Mouse (Mus musculus) neural tube, embryonic 15.5 days (tissue): ENCODE measurements around the gene Thada. TPM values are rescaled to one million over a fixed set of nuclear protein-coding genes. Genes with fewer than 3 reads are reported as not detected.
A peak's percentile ranks its signal among the peaks of the same experiment; 100 is the strongest.

Source experiments
- ATAC-seq: fragments of 200-750 bp; cut with Nextera tagmentation; 2 replicates; pipeline ENCODE4 v1.8.0; 2017; ENCODE audit warnings: mild to moderate bottlenecking, moderate TSS enrichment, moderate library complexity; ENCODE audit not compliant: low FRiP score
- H3K27ac ChIP-seq: fragments of 300-500 bp; sonication (generic); replicated peaks from 2 replicates; pipeline ENCODE4 v1.5.1; 2015; ENCODE audit warnings: mild to moderate bottlenecking, inconsistent platforms
- H3K27me3 ChIP-seq: fragments of 300-500 bp; sonication (generic); replicated peaks from 2 replicates; pipeline ENCODE4 v1.6.1; 2015; ENCODE audit warnings: inconsistent platforms
- H3K36me3 ChIP-seq: fragments of 300-500 bp; sonication (generic); 2 replicates; pipeline ENCODE4 v1.6.1; 2015; ENCODE audit warnings: inconsistent platforms
- H3K4me1 ChIP-seq: fragments of 300-500 bp; sonication (generic); 2 replicates; pipeline ENCODE4 v1.6.1; 2015; ENCODE audit warnings: inconsistent platforms
- H3K4me2 ChIP-seq: fragments of 300-500 bp; sonication (generic); 2 replicates; pipeline ENCODE4 v1.6.1; 2015; ENCODE audit warnings: inconsistent platforms, mild to moderate bottlenecking, moderate library complexity
- H3K4me3 ChIP-seq: fragments of 300-500 bp; sonication (generic); replicated peaks from 2 replicates; pipeline ENCODE4 v1.5.1; 2015; ENCODE audit warnings: mild to moderate bottlenecking, inconsistent platforms
- H3K9ac ChIP-seq: fragments of 300-500 bp; sonication (generic); replicated peaks from 2 replicates; pipeline ENCODE4 v1.6.1; 2015; ENCODE audit warnings: mild to moderate bottlenecking, inconsistent platforms
- H3K9me3 ChIP-seq: fragments of 300-500 bp; sonication (generic); replicated peaks from 2 replicates; pipeline ENCODE4 v1.6.1; 2016; ENCODE audit warnings: inconsistent platforms
- WGBS: fragments of 180-500 bp; shearing (Covaris S2); methylation state at CpG from one replicate; pipeline ENCODE4 v1.1.7; 2015; ENCODE audit warnings: mixed read lengths; 5-methylcytosine and 5-hydroxymethylcytosine counted together
- polyA plus RNA-seq: library from polyadenylated mRNA; unstranded; fragments of >200 nt; fragmentation: Nextera tagmentation; extraction: Ambion mirVana; gene quantifications from 2 replicates; pipeline ENCODE4 v1.2.1, GENCODE M21; 2015

Gene Thada
- polyA plus RNA-seq, 1 experiment from 2014 or later = 7.0 TPM

- H3K4me3 ChIP-seq = no peak overlapping the region
- H3K27me3 ChIP-seq = no peaks in the 10 kb centered on the region
- no peak overlapping the region for H3K4me2 ChIP-seq
- H3K4me1 ChIP-seq = no peaks in the 10 kb centered on the region
- no peak overlapping the region for H3K27ac ChIP-seq
- H3K36me3 ChIP-seq = peaks cover 4% of the 10 kb centered on the region; the same call in 1 of the 2 replicates
- WGBS = 91% methylated on average over 5 of the region's 5 CpGs
- no peaks in the 10 kb centered on the region for H3K9me3 ChIP-seq
- ATAC-seq = no peak
- no peak overlapping the region for H3K9ac ChIP-seq
Measured at GRCm38 (mm10) chr17:84401796-84402195, 64.2 kb downstream of the Thada start.

GRCm38 (mm10) chr17:84399431-84399830, 66.6 kb downstream of the Thada start:
- 87% methylated on average over 6 of the region's 6 CpGs for WGBS

GRCm38 (mm10) chr17:84390026-84390425, 76.0 kb downstream of the Thada start:
- Histone ChIP-seq H3K27ac (no peak overlapping the region), H3K4me1 (no peaks in the 10 kb centered on the region), H3K9me3 (no peaks in the 10 kb centered on the region), H3K27me3 (no peaks in the 10 kb centered on the region), H3K9ac (no peak overlapping the region), H3K4me2 (no peak overlapping the region), H3K36me3 (peaks cover 2% of the 10 kb centered on the region), H3K4me3 (no peak overlapping the region)
- no peak for ATAC-seq
- WGBS = 75% methylated on average over 2 of the region's 2 CpGs

More at GRCm38 (mm10) chr17:84399431-84399830, 66.6 kb downstream of the Thada start:
- Histone ChIP-seq H3K27ac (no peak overlapping the region), H3K4me1 (no peaks in the 10 kb centered on the region), H3K9me3 (no peaks in the 10 kb centered on the region), H3K9ac (no peak overlapping the region), H3K4me2 (no peak overlapping the region), H3K36me3 (peaks cover 10% of the 10 kb centered on the region; the same call in 1 of the 2 replicates), H3K27me3 (no peaks in the 10 kb centered on the region), H3K4me3 (no peak overlapping the region)
- ATAC-seq = no peak

- no peak for ATAC-seq
- no peaks in the 10 kb centered on the region for H3K27me3 ChIP-seq
- H3K4me1 ChIP-seq = no peaks in the 10 kb centered on the region
- no peak overlapping the region for H3K4me2 ChIP-seq
- H3K4me3 ChIP-seq = no peak overlapping the region
- H3K9me3 ChIP-seq = no peaks in the 10 kb centered on the region
- H3K27ac ChIP-seq = no peak overlapping the region
- peaks cover 18% of the 10 kb centered on the region for H3K36me3 ChIP-seq
- no peak overlapping the region for H3K9ac ChIP-seq
- 96% methylated on average over 4 of the region's 4 CpGs for WGBS
Measured at GRCm38 (mm10) chr17:84386176-84386575, 79.8 kb downstream of the Thada start.

GRCm38 (mm10) chr17:84385696-84386095, 80.3 kb downstream of the Thada start:
- H3K9me3 ChIP-seq = no peaks in the 10 kb centered on the region

GRCm38 (mm10) chr17:84384661-84385060, 81.3 kb downstream of the Thada start:
- Histone ChIP-seq H3K27me3 (no peaks in the 10 kb centered on the region), H3K9me3 (no peaks in the 10 kb centered on the region), H3K27ac (no peak overlapping the region), H3K36me3 (peaks cover 28% of the 10 kb centered on the region), H3K4me1 (no peaks in the 10 kb centered on the region), H3K4me2 (no peak overlapping the region), H3K9ac (no peak overlapping the region), H3K4me3 (no peak overlapping the region)
- no peak for ATAC-seq

More at GRCm38 (mm10) chr17:84385696-84386095, 80.3 kb downstream of the Thada start:
- Histone ChIP-seq H3K27ac (no peak overlapping the region), H3K4me3 (no peak overlapping the region), H3K4me2 (no peak overlapping the region), H3K9ac (no peak overlapping the region), H3K4me1 (no peaks in the 10 kb centered on the region), H3K27me3 (no peaks in the 10 kb centered on the region), H3K36me3 (peaks cover 22% of the 10 kb centered on the region)
- ATAC-seq = no peak
- WGBS = 85% methylated on average over 6 of the region's 6 CpGs

- no peak overlapping the region for H3K27ac ChIP-seq
- H3K9ac ChIP-seq = no peak overlapping the region
- H3K9me3 ChIP-seq = no peaks in the 10 kb centered on the region
- WGBS = 98% methylated on average over 9 of the region's 9 CpGs
- H3K4me3 ChIP-seq = no peak overlapping the region
- no peaks in the 10 kb centered on the region for H3K4me1 ChIP-seq
- H3K27me3 ChIP-seq = no peaks in the 10 kb centered on the region
- no peak overlapping the region for H3K4me2 ChIP-seq
- H3K36me3 ChIP-seq = peaks cover 30% of the 10 kb centered on the region
- ATAC-seq = no peak
Measured at GRCm38 (mm10) chr17:84380340-84380739, 85.7 kb downstream of the Thada start.

- H3K4me3 ChIP-seq = no peak overlapping the region
- no peak for ATAC-seq
- peaks cover 15% of the 10 kb centered on the region; the same call in 1 of the 2 replicates for H3K36me3 ChIP-seq
- H3K9ac ChIP-seq = no peak overlapping the region
- no peaks in the 10 kb centered on the region for H3K4me1 ChIP-seq
- H3K27me3 ChIP-seq = no peaks in the 10 kb centered on the region
- H3K27ac ChIP-seq = no peak overlapping the region
- no peaks in the 10 kb centered on the region for H3K9me3 ChIP-seq
- WGBS = 94% methylated on average over 4 of the region's 4 CpGs
- H3K4me2 ChIP-seq = no peak overlapping the region
Measured at GRCm38 (mm10) chr17:84376882-84377281, 89.1 kb downstream of the Thada start.

- Histone ChIP-seq H3K9ac (no peak overlapping the region), H3K4me2 (no peak overlapping the region), H3K27me3 (no peaks in the 10 kb centered on the region), H3K27ac (no peak overlapping the region), H3K4me3 (no peak overlapping the region), H3K36me3 (0 out of 2 replicates have a peak, but pooled peaks cover 2% of the 10 kb centered on the region), H3K9me3 (no peaks in the 10 kb centered on the region), H3K4me1 (peaks cover 14% of the 10 kb centered on the region)
- no peak for ATAC-seq
- 90% methylated on average over 6 of the region's 6 CpGs for WGBS
Measured at GRCm38 (mm10) chr17:84372411-84373045, 93.5 kb downstream of the Thada start.

GRCm38 (mm10) chr17:84370385-84370784, 95.6 kb downstream of the Thada start:
- Histone ChIP-seq H3K9me3 (no peaks in the 10 kb centered on the region), H3K4me2 (no peak overlapping the region), H3K36me3 (no peaks in the 10 kb centered on the region), H3K4me3 (no peak overlapping the region), H3K9ac (no peak overlapping the region), H3K4me1 (peaks cover 22% of the 10 kb centered on the region), H3K27me3 (no peaks in the 10 kb centered on the region), H3K27ac (no peak overlapping the region)
- 83% methylated on average over 5 of the region's 5 CpGs for WGBS
- no peak for ATAC-seq

GRCm38 (mm10) chr17:84369769-84370168, 96.2 kb downstream of the Thada start:
- no peak overlapping the region for H3K27ac ChIP-seq
- no peaks in the 10 kb centered on the region for H3K9me3 ChIP-seq
- no peak for ATAC-seq
- WGBS = 66% methylated on average over 3 of the region's 3 CpGs
- H3K4me2 ChIP-seq = no peak overlapping the region
- no peak overlapping the region for H3K9ac ChIP-seq
- peaks cover 28% of the 10 kb centered on the region for H3K4me1 ChIP-seq
- no peak overlapping the region for H3K4me3 ChIP-seq
- no peaks in the 10 kb centered on the region for H3K27me3 ChIP-seq
- H3K36me3 ChIP-seq = no peaks in the 10 kb centered on the region

- Histone ChIP-seq H3K27ac (peak overlapping the region; percentile 19; the same call in 1 of the 2 replicates), H3K4me1 (peaks cover 39% of the 10 kb centered on the region), H3K4me2 (no peak overlapping the region), H3K36me3 (no peaks in the 10 kb centered on the region), H3K27me3 (no peaks in the 10 kb centered on the region), H3K4me3 (no peak overlapping the region), H3K9ac (no peak overlapping the region), H3K9me3 (no peaks in the 10 kb centered on the region)
- WGBS = 66% methylated on average over 11 of the region's 11 CpGs
- no peak for ATAC-seq
Measured at GRCm38 (mm10) chr17:84368213-84369014, 97.6 kb downstream of the Thada start.
